Mouse (Mus musculus) bone marrow, adult 2 months (tissue): ENCODE measurements around the gene Aar2.

Experiments used
- CTCF ChIP-seq: fragments of 200-500 bp; IDR thresholded peaks from 2 replicates; pipeline ENCODE4 v1.5.1; 2011; ENCODE audit warnings: low read length, control low read depth; ENCODE audit not compliant: control insufficient read depth, insufficient read depth
- POLR2A ChIP-seq: fragments of 200-500 bp; IDR thresholded peaks from 2 replicates; pipeline ENCODE4 v1.6.1; 2011; ENCODE audit warnings: low read depth, mild to moderate bottlenecking, control low read depth, low read length, borderline replicate concordance; ENCODE audit not compliant: control insufficient read depth

- TF ChIP-seq CTCF = peak; percentile 39; the same call in 1 of the 2 replicates
- TF ChIP-seq POLR2A = no peak
These were observed 17.7 kb upstream of the Aar2 start for GRCm38 (mm10) chr2:156529726-156530125.
